Mouse (Mus musculus): Measurements from ENCODE around the gene Ccdc194. TPM values are rescaled to one million over a fixed set of nuclear protein-coding genes. Genes with fewer than 3 reads are reported as not detected.

The Ccdc194 gene
- polyA plus RNA-seq, 1 experiment: 0.04 TPM

- Histone ChIP-seq H3K79me2 (ENCODE audit: control insufficient read depth, insufficient read depth) (peaks cover 22% of the 10 kb centered on the region), H3ac (ENCODE audit: control insufficient read depth, insufficient read length) (no peak overlapping the region), H3K4me2 (ENCODE audit: low read depth) (no peak overlapping the region), H3K4me3 (no peak overlapping the region), H3K27me3 (ENCODE audit: control insufficient read depth, insufficient read depth, insufficient read length) (no peaks in the 10 kb centered on the region), H3K36me3 (ENCODE audit: control insufficient read depth, insufficient read depth) (peaks cover 5% of the 10 kb centered on the region)
- no peak for TF ChIP-seq USF1 (IDR thresholded peaks at IDR 0.05; ENCODE audit: low read depth)
- TF ChIP-seq TCF12 (IDR thresholded peaks at IDR 0.05; ENCODE audit: insufficient read depth, poor library complexity, severe bottlenecking): no peak
- TF ChIP-seq TCF3 (IDR thresholded peaks at IDR 0.05; ENCODE audit: insufficient read length, low read depth): no peak
- no peak for TF ChIP-seq MAX (IDR thresholded peaks at IDR 0.05; ENCODE audit: low read depth)
- TF ChIP-seq POLR2A (IDR thresholded peaks at IDR 0.05; ENCODE audit: insufficient read length, low read depth): no peak
- no peak for TF ChIP-seq CEBPB (IDR thresholded peaks at IDR 0.05; ENCODE audit: insufficient read depth, poor library complexity, severe bottlenecking)
- TF ChIP-seq MYOG (IDR thresholded peaks at IDR 0.05; ENCODE audit: control insufficient read depth in 1 of 3, insufficient read depth in 1 of 3, insufficient read length in 2 of 3, low read depth in 2 of 3): no peak
- TF ChIP-seq MYOD1 (IDR thresholded peaks at IDR 0.05; ENCODE audit: control insufficient read depth in 1 of 3, insufficient read length in 2 of 3, low read depth in 2 of 3): no peak
- TF ChIP-seq REST (IDR thresholded peaks at IDR 0.05; ENCODE audit: insufficient read depth, insufficient read length): no peak
- no peak for TF ChIP-seq SRF (IDR thresholded peaks at IDR 0.05; ENCODE audit: control insufficient read depth, insufficient read length, low read depth)
- TF ChIP-seq E2F4 (IDR thresholded peaks at IDR 0.05; ENCODE audit: insufficient read depth): no peak
- no peak for TF ChIP-seq POLR2AphosphoS2 (IDR thresholded peaks at IDR 0.05; ENCODE audit: insufficient read length, low read depth)
These were observed 51.2 kb downstream of the Ccdc194 start for GRCm38 (mm10) chr8:71474344-71474743.

- H3K4me2 ChIP-seq (ENCODE audit: low read depth): no peak overlapping the region
- TF ChIP-seq POLR2A (IDR thresholded peaks at IDR 0.05; ENCODE audit: insufficient read length, low read depth) (no peak), MYOD1 (IDR thresholded peaks at IDR 0.05; ENCODE audit: control insufficient read depth in 1 of 3, insufficient read length in 2 of 3, low read depth in 2 of 3) (no peak), TCF12 (IDR thresholded peaks at IDR 0.05; ENCODE audit: insufficient read depth, poor library complexity, severe bottlenecking) (no peak), E2F4 (IDR thresholded peaks at IDR 0.05; ENCODE audit: insufficient read depth) (no peak), CEBPB (IDR thresholded peaks at IDR 0.05; ENCODE audit: insufficient read depth, poor library complexity, severe bottlenecking) (no peak), MYOG (IDR thresholded peaks at IDR 0.05; ENCODE audit: control insufficient read depth in 1 of 3, insufficient read depth in 1 of 3, insufficient read length in 2 of 3, low read depth in 2 of 3) (no peak)
These were observed 52.7 kb downstream of the Ccdc194 start for GRCm38 (mm10) chr8:71472601-71473386.

GRCm38 (mm10) chr8:71471861-71472260 lies 53.6 kb downstream of the Ccdc194 start:
- Histone ChIP-seq H3ac (ENCODE audit: control insufficient read depth, insufficient read length) (no peak overlapping the region), H3K4me3 (no peak overlapping the region), H3K36me3 (ENCODE audit: control insufficient read depth, insufficient read depth) (peaks cover 5% of the 10 kb centered on the region), H3K79me2 (ENCODE audit: control insufficient read depth, insufficient read depth) (peaks cover 23% of the 10 kb centered on the region), H3K4me2 (ENCODE audit: low read depth) (no peak overlapping the region), H3K27me3 (ENCODE audit: control insufficient read depth, insufficient read depth, insufficient read length) (no peaks in the 10 kb centered on the region)
- no peak for TF ChIP-seq SRF (IDR thresholded peaks at IDR 0.05; ENCODE audit: control insufficient read depth, insufficient read length, low read depth)
- no peak for TF ChIP-seq POLR2A (IDR thresholded peaks at IDR 0.05; ENCODE audit: insufficient read length, low read depth)
- TF ChIP-seq USF1 (IDR thresholded peaks at IDR 0.05; ENCODE audit: low read depth): no peak
- TF ChIP-seq CEBPB (IDR thresholded peaks at IDR 0.05; ENCODE audit: insufficient read depth, poor library complexity, severe bottlenecking): no peak
- no peak for TF ChIP-seq TCF3 (IDR thresholded peaks at IDR 0.05; ENCODE audit: insufficient read length, low read depth)
- TF ChIP-seq REST (IDR thresholded peaks at IDR 0.05; ENCODE audit: insufficient read depth, insufficient read length): no peak
- no peak for TF ChIP-seq E2F4 (IDR thresholded peaks at IDR 0.05; ENCODE audit: insufficient read depth)
- TF ChIP-seq POLR2AphosphoS2 (IDR thresholded peaks at IDR 0.05; ENCODE audit: insufficient read length, low read depth): no peak
- no peak for TF ChIP-seq TCF12 (IDR thresholded peaks at IDR 0.05; ENCODE audit: insufficient read depth, poor library complexity, severe bottlenecking)
- TF ChIP-seq MYOD1 (IDR thresholded peaks at IDR 0.05; ENCODE audit: control insufficient read depth in 1 of 3, insufficient read length in 2 of 3, low read depth in 2 of 3): no peak
- TF ChIP-seq MYOG (IDR thresholded peaks at IDR 0.05; ENCODE audit: control insufficient read depth in 1 of 3, insufficient read depth in 1 of 3, insufficient read length in 2 of 3, low read depth in 2 of 3): no peak
- TF ChIP-seq MAX (IDR thresholded peaks at IDR 0.05; ENCODE audit: low read depth): no peak

More at GRCm38 (mm10) chr8:71472601-71473386, 52.7 kb downstream of the Ccdc194 start:
- H3ac ChIP-seq (ENCODE audit: control insufficient read depth, insufficient read length): no peak overlapping the region
- peaks cover 5% of the 10 kb centered on the region for H3K36me3 ChIP-seq (ENCODE audit: control insufficient read depth, insufficient read depth)
- H3K27me3 ChIP-seq (ENCODE audit: control insufficient read depth, insufficient read depth, insufficient read length): no peaks in the 10 kb centered on the region
- H3K4me3 ChIP-seq: no peak overlapping the region
- H3K79me2 ChIP-seq (ENCODE audit: control insufficient read depth, insufficient read depth): peaks cover 23% of the 10 kb centered on the region

GRCm38 (mm10) chr8:71470913-71471255 lies 54.6 kb downstream of the Ccdc194 start:
- no peak overlapping the region for H3ac ChIP-seq (ENCODE audit: control insufficient read depth, insufficient read length)
- no peak overlapping the region for H3K4me2 ChIP-seq (ENCODE audit: low read depth)
- no peaks in the 10 kb centered on the region for H3K27me3 ChIP-seq (ENCODE audit: control insufficient read depth, insufficient read depth, insufficient read length)
- H3K79me2 ChIP-seq (ENCODE audit: control insufficient read depth, insufficient read depth): peaks cover 23% of the 10 kb centered on the region
- TF ChIP-seq USF1 (IDR thresholded peaks at IDR 0.05; ENCODE audit: low read depth): no peak
- TF ChIP-seq POLR2AphosphoS2 (IDR thresholded peaks at IDR 0.05; ENCODE audit: insufficient read length, low read depth): no peak
- no peak for TF ChIP-seq MYOG (IDR thresholded peaks at IDR 0.05; ENCODE audit: control insufficient read depth in 1 of 3, insufficient read depth in 1 of 3, insufficient read length in 2 of 3, low read depth in 2 of 3)
- no peak for TF ChIP-seq MAX (IDR thresholded peaks at IDR 0.05; ENCODE audit: low read depth)
- TF ChIP-seq POLR2A (IDR thresholded peaks at IDR 0.05; ENCODE audit: insufficient read length, low read depth): no peak
- TF ChIP-seq SRF (IDR thresholded peaks at IDR 0.05; ENCODE audit: control insufficient read depth, insufficient read length, low read depth): no peak
- no peak for TF ChIP-seq TCF3 (IDR thresholded peaks at IDR 0.05; ENCODE audit: insufficient read length, low read depth)
- no peak for TF ChIP-seq CEBPB (IDR thresholded peaks at IDR 0.05; ENCODE audit: insufficient read depth, poor library complexity, severe bottlenecking)
- no peak for TF ChIP-seq MYOD1 (IDR thresholded peaks at IDR 0.05; ENCODE audit: control insufficient read depth in 1 of 3, insufficient read length in 2 of 3, low read depth in 2 of 3)
- TF ChIP-seq E2F4 (IDR thresholded peaks at IDR 0.05; ENCODE audit: insufficient read depth): no peak
- no peak for TF ChIP-seq REST (IDR thresholded peaks at IDR 0.05; ENCODE audit: insufficient read depth, insufficient read length)
- TF ChIP-seq TCF12 (IDR thresholded peaks at IDR 0.05; ENCODE audit: insufficient read depth, poor library complexity, severe bottlenecking): no peak
- H3K36me3 ChIP-seq (ENCODE audit: control insufficient read depth, insufficient read depth): peaks cover 5% of the 10 kb centered on the region
- peak overlapping the region; percentile 67 for H3K4me3 ChIP-seq
